Mouse (Mus musculus) liver, embryonic 16.5 days (tissue): Measurements from ENCODE around the gene Ece1. TPM values are rescaled to one million over a fixed set of nuclear protein-coding genes. Genes with fewer than 3 reads are reported as not detected.
"Not testable (repeated sequence)": the region's sequence is repeated elsewhere in the genome, so short reads cannot be mapped to it uniquely, and the experiment has no call there.

Source experiments
- ATAC-seq: fragments of 200-750 bp; cut with Nextera tagmentation; 2 replicates; pipeline ENCODE4 v1.8.0; 2017; ENCODE audit warnings: low read depth, mild to moderate bottlenecking, moderate number of reproducible peaks, moderate library complexity
- H3K27ac ChIP-seq: fragments of 300-500 bp; sonication (generic); 2 replicates; pipeline ENCODE4 v1.5.1; 2014; ENCODE audit warnings: mild to moderate bottlenecking, low read length
- H3K27me3 ChIP-seq: fragments of 300-500 bp; sonication (generic); 2 replicates; pipeline ENCODE4 v1.6.1; 2014; ENCODE audit warnings: low read depth, low read length, mixed read lengths; ENCODE audit not compliant: control insufficient read depth, insufficient read depth
- H3K36me3 ChIP-seq: fragments of 300-500 bp; sonication (generic); 2 replicates; pipeline ENCODE4 v1.6.1; 2014; ENCODE audit warnings: mild to moderate bottlenecking; ENCODE audit not compliant: control insufficient read depth, insufficient read depth
- H3K4me1 ChIP-seq: fragments of 300-500 bp; sonication (generic); 2 replicates; pipeline ENCODE4 v1.6.1; 2014; ENCODE audit warnings: low read depth, low read length, mixed read lengths; ENCODE audit not compliant: control insufficient read depth
- H3K4me2 ChIP-seq: fragments of 300-500 bp; sonication (generic); 2 replicates; pipeline ENCODE4 v1.6.1; 2014; ENCODE audit warnings: low read depth, low read length, mixed read lengths
- H3K4me3 ChIP-seq: fragments of 300-500 bp; sonication (generic); 2 replicates; pipeline ENCODE4 v1.5.1; 2014; ENCODE audit warnings: low read depth, mild to moderate bottlenecking, low read length
- H3K9ac ChIP-seq: fragments of 300-500 bp; sonication (generic); 2 replicates; pipeline ENCODE4 v1.6.1; 2014; ENCODE audit warnings: low read depth, low read length
- H3K9me3 ChIP-seq: fragments of 300-500 bp; sonication (generic); replicated peaks from 2 replicates; pipeline ENCODE4 v1.6.1; 2016; ENCODE audit warnings: low read length; ENCODE audit not compliant: control insufficient read depth
- WGBS: fragments of 180-500 bp; shearing (Covaris S2); extraction: QIAGEN DNeasy Blood & Tissue Kit; methylation state at CpG from one replicate; pipeline ENCODE4 v1.1.7; 2014; ENCODE audit not compliant: insufficient replicate concordance; 5-methylcytosine and 5-hydroxymethylcytosine counted together
- polyA plus RNA-seq: library from polyadenylated mRNA; unstranded; fragments of >200 nt; fragmentation: Nextera tagmentation; extraction: Ambion mirVana; gene quantifications from 2 replicates; pipeline ENCODE4 v1.2.1, GENCODE M21; 2015

The Ece1 gene
- polyA plus RNA-seq, 1 experiment from 2014 or later, result 23.4 TPM

- WGBS, result no CpG with 5 or more reads among the region's 11 CpGs
- not testable (repeated sequence) for H3K4me3 ChIP-seq, ATAC-seq, H3K4me2 ChIP-seq, H3K27ac ChIP-seq, H3K4me1 ChIP-seq, H3K36me3 ChIP-seq, H3K9ac ChIP-seq, H3K27me3 ChIP-seq, H3K9me3 ChIP-seq
Measured at GRCm38 (mm10) chr4:137979066-137979644, 117.1 kb downstream of the Ece1 start.

GRCm38 (mm10) chr4:137982869-137983268, 120.8 kb downstream of the Ece1 start:
- no peak overlapping the region for H3K27ac ChIP-seq
- no peaks in the 10 kb centered on the region for H3K27me3 ChIP-seq
- H3K4me1 ChIP-seq, result no peaks in the 10 kb centered on the region
- no peak for ATAC-seq
- H3K9ac ChIP-seq, result no peak overlapping the region
- H3K4me3 ChIP-seq, result no peak overlapping the region
- no peaks in the 10 kb centered on the region for H3K36me3 ChIP-seq
- WGBS, result 44% methylated on average over 1 of the region's 1 CpGs
- H3K4me2 ChIP-seq, result no peak overlapping the region
- H3K9me3 ChIP-seq, result no peaks in the 10 kb centered on the region

DNA sequence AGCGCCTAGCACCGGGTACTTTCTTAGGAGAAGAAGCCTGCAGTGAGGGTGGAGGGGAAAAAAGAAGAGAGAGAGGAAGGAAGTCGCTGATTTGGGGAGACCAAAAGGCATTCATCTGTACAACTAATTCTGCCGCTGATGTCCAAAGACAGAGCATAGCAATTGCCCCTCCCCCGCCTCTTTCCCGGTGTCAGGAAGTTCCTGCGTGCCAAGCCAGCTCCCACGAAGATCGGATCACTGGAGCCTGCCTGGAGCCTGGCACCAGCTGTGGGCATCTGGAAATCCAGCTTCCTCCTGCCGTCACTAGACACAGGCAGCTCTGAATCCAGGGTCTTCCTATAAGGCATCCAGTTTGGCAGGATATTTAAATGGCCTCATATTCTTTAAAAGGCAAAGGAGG, 122.2 kb downstream of the Ece1 start:
- ATAC-seq, result no peak
- Histone ChIP-seq H3K27ac (no peak overlapping the region), H3K4me3 (no peak overlapping the region), H3K27me3 (no peaks in the 10 kb centered on the region), H3K9me3 (no peaks in the 10 kb centered on the region), H3K36me3 (no peaks in the 10 kb centered on the region), H3K4me1 (no peaks in the 10 kb centered on the region), H3K9ac (no peak overlapping the region), H3K4me2 (no peak overlapping the region)
- 32% methylated on average over 10 of the region's 10 CpGs for WGBS

- Histone ChIP-seq H3K9me3 (no peaks in the 10 kb centered on the region), H3K4me3 (no peak overlapping the region), H3K36me3 (no peaks in the 10 kb centered on the region), H3K4me2 (no peak overlapping the region), H3K27ac (no peak overlapping the region), H3K27me3 (no peaks in the 10 kb centered on the region), H3K4me1 (no peaks in the 10 kb centered on the region), H3K9ac (no peak overlapping the region)
- 58% methylated on average over 5 of the region's 5 CpGs for WGBS
- ATAC-seq, result no peak
Measured at GRCm38 (mm10) chr4:137984746-137985145, 122.7 kb downstream of the Ece1 start.

DNA sequence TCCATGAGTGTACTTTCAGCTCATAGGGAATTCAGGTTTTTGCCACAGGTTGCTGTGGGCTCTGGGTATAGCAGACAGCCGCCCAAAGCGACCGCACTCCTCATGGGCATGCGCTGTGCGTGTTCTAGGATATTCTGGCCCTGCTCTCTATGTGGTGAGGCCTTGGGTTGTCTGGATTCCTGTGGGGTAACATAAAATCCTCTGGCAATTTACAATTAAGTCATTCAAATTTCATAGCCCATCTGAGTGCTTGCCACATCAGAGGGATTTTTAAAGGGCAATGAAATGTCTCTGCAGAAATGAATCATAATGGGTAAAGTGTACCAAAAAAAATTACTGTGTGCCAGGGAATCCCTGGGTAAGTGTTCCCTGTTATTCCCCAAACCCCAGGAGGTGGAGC, 127.4 kb downstream of the Ece1 start:
- Histone ChIP-seq H3K4me1 (peaks cover 6% of the 10 kb centered on the region), H3K36me3 (no peaks in the 10 kb centered on the region), H3K27me3 (peaks cover 5% of the 10 kb centered on the region; the same call in 1 of the 2 replicates), H3K9me3 (no peaks in the 10 kb centered on the region), H3K9ac (no peak overlapping the region), H3K4me2 (no peak overlapping the region), H3K27ac (no peak overlapping the region), H3K4me3 (no peak overlapping the region)
- no peak for ATAC-seq
- 71% methylated on average over 5 of the region's 5 CpGs for WGBS

- 75% methylated on average over 4 of the region's 4 CpGs for WGBS
Measured at GRCm38 (mm10) chr4:137990433-137990832, 128.4 kb downstream of the Ece1 start.

GRCm38 (mm10) chr4:137991240-137991639, 129.2 kb downstream of the Ece1 start:
- Histone ChIP-seq H3K4me2 (no peak overlapping the region), H3K9ac (no peak overlapping the region), H3K9me3 (no peaks in the 10 kb centered on the region), H3K4me1 (peaks cover 24% of the 10 kb centered on the region), H3K36me3 (peaks cover 3% of the 10 kb centered on the region), H3K27ac (no peak overlapping the region), H3K4me3 (no peak overlapping the region), H3K27me3 (peaks cover 5% of the 10 kb centered on the region; the same call in 1 of the 2 replicates)
- ATAC-seq, result no peak
- WGBS, result 48% methylated on average over 7 of the region's 7 CpGs

More at GRCm38 (mm10) chr4:137990433-137990832, 128.4 kb downstream of the Ece1 start:
- ATAC-seq, result no peak
- Histone ChIP-seq H3K27me3 (peaks cover 5% of the 10 kb centered on the region; the same call in 1 of the 2 replicates), H3K9me3 (no peaks in the 10 kb centered on the region), H3K4me3 (no peak overlapping the region), H3K9ac (no peak overlapping the region), H3K36me3 (no peaks in the 10 kb centered on the region), H3K4me1 (peaks cover 16% of the 10 kb centered on the region), H3K27ac (no peak overlapping the region), H3K4me2 (no peak overlapping the region)

- Histone ChIP-seq H3K27me3 (peaks cover 5% of the 10 kb centered on the region; the same call in 1 of the 2 replicates), H3K4me3 (peak within 1 kb of the TSS; percentile 87), H3K9ac (peak within 1 kb of the TSS; percentile 92), H3K4me2 (peak within 1 kb of the TSS; percentile 98), H3K9me3 (no peaks in the 10 kb centered on the region), H3K36me3 (peaks cover 6% of the 10 kb centered on the region), H3K4me1 (peaks cover 24% of the 10 kb centered on the region), H3K27ac (peak within 1 kb of the TSS; percentile 76)
- ATAC-seq, result peak; percentile 56
- 4% methylated on average over 39 of the region's 39 CpGs for WGBS
Measured at GRCm38 (mm10) chr4:137992890-137993289, 130.9 kb downstream of the Ece1 start, which contains the start of gene Eif4g3. Eif4g3 (plus strand) TSS chr4:137993022.

DNA sequence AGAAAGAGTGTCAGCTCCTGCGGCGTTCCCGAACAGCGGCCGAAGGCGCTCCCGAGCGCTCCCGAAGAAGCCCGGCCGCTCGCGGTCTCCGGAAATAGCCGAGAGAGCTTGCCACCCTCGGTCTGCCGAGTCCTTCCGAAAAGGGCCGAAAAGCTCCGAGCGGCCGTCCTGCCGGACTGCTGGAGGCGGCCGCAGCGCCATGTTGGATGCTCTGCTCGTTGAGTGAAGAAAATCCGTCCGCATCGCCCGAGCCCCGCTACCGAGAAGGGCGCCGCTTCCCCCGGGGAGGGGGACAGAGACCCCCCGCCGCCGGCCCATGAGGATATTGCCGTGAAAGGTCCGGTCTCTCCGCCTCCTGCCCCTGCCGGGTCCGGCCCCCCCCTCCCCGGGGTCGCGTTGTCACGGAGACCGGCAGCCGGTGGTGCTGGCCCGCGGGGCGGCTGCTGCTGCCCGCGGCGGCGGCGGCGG, 131.3 kb downstream of the Ece1 start:
- WGBS, result under 1% methylated on average over 59 of the region's 59 CpGs

More for the DNA sequence above, 131.3 kb downstream of the Ece1 start:
- H3K27ac ChIP-seq, result peak overlapping the region; percentile 76
- H3K9me3 ChIP-seq, result no peaks in the 10 kb centered on the region
- peak overlapping the region; percentile 98 for H3K4me2 ChIP-seq
- peaks cover 9% of the 10 kb centered on the region for H3K36me3 ChIP-seq
- peak overlapping the region; percentile 87 for H3K4me3 ChIP-seq
- H3K4me1 ChIP-seq, result peaks cover 24% of the 10 kb centered on the region
- peak; percentile 94 for ATAC-seq
- H3K9ac ChIP-seq, result peak overlapping the region; percentile 92
- H3K27me3 ChIP-seq, result peaks cover 5% of the 10 kb centered on the region; the same call in 1 of the 2 replicates
